Mouse (Mus musculus): ENCODE data around the gene Olig3. TPM values are rescaled to one million over a fixed set of nuclear protein-coding genes. Genes with fewer than 3 reads are reported as not detected.

Olig3 gene
- polyA plus RNA-seq, 1 experiment from 2014 or later, result not detected

DNA sequence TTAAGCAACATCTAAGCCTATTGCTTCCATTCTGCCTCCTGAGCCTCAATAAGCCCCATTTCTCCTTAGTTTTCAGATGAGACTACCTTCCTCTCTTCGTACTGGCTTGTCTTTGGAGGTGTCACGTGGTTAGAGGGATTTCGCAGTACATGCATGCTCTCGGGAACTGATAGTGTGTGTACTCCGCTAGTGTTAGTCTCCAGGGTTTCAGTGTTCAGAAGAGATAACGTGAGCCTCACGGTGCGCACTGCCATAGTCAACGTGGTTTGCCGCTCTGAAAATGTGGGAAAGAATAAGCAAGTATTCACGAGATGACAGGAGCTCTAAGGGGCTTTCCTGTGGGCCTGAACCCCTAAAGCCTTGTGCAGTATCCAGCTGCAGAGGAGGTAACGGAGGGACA lies 41.1 kb downstream of the Olig3 start:
- Histone ChIP-seq H3K4me1 (no peaks in the 10 kb centered on the region), H3K4me3 (no peak overlapping the region), H3K36me3 (no peaks in the 10 kb centered on the region), H3K27ac (no peak overlapping the region), H3K9ac (no peak overlapping the region), H3K9me3 (no peaks in the 10 kb centered on the region), H3K27me3 (peaks cover 43% of the 10 kb centered on the region), H3K4me2 (no peak overlapping the region)
- 83% methylated on average over 12 of the region's 12 CpGs for WGBS
- ATAC-seq (ENCODE audit: borderline replicate concordance, extremely low read depth, low FRiP score, low TSS enrichment), result no peak

DNA sequence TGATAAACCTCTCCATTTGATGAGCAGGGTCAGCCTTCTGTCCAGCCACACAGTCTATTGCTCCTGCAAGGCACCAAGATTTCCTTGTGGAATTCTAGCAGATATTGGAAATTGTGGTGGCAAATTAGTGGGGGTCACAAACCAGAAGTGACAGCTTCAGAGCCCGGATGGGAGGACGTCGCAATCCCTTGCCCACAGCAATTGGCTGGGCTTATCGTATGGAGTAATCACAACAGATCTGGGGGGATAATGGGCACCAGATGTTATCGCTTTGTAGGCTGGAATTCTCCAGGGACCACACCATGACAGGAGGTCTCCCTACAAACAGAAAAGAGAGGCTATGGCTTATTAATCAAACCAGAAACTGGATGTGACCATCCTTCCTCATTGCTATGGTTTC lies 44.8 kb downstream of the Olig3 start:
- H3K27ac ChIP-seq, result no peak overlapping the region
- peaks cover 52% of the 10 kb centered on the region for H3K27me3 ChIP-seq
- no peaks in the 10 kb centered on the region for H3K36me3 ChIP-seq
- no peaks in the 10 kb centered on the region for H3K9me3 ChIP-seq
- H3K4me3 ChIP-seq, result no peak overlapping the region
- ATAC-seq (ENCODE audit: borderline replicate concordance, extremely low read depth, low FRiP score, low TSS enrichment), result no peak
- no peak overlapping the region for H3K9ac ChIP-seq
- no peak overlapping the region for H3K4me2 ChIP-seq
- no peaks in the 10 kb centered on the region for H3K4me1 ChIP-seq
- 31% methylated on average over 5 of the region's 5 CpGs for WGBS

DNA sequence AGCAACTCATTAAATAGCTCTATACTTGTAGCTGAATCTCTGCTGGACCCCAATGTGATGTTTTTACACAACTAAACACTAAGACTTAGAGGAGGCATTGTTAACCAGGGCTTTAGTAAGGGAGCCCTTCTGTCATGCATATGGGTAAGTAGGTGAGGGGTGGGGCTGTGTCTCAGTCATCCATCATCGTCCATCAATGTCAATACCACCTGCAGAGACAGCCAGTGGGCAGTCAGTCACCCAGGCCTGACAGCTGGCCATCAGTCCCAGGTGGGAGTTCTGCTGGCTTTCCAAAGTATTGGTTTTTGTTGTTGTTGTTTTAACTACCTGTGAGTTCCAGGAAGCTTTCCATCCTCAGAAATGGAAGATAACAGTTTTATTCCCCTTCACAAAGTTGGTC lies 48.1 kb downstream of the Olig3 start:
- no peak overlapping the region for H3K4me2 ChIP-seq
- no peaks in the 10 kb centered on the region for H3K4me1 ChIP-seq
- no peak overlapping the region for H3K27ac ChIP-seq
- H3K4me3 ChIP-seq, result no peak overlapping the region
- 24% methylated on average over 1 of the region's 1 CpGs for WGBS
- ATAC-seq (ENCODE audit: borderline replicate concordance, extremely low read depth, low FRiP score, low TSS enrichment), result no peak
- H3K27me3 ChIP-seq, result peaks cover 50% of the 10 kb centered on the region
- H3K36me3 ChIP-seq, result no peaks in the 10 kb centered on the region
- no peak overlapping the region for H3K9ac ChIP-seq
- no peaks in the 10 kb centered on the region for H3K9me3 ChIP-seq

DNA sequence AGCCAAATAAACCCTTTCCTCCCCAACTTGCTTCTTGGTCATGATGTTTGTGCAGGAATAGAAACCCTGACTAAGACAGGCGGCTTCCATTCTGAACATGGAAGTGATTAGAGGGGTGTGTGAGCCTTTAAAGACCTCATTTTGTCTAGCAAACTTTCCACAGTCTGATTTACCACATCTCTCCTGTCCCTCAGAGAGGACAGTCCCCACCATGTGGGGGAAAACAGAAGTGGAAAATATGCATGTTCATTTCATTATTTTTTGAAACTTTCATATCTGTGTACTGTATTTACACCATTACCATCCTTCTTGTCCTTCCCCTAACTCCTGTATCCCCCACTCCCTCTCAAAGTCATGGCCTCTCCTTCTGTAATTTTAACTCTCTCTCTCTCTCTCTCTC lies 49.6 kb downstream of the Olig3 start:
- Histone ChIP-seq H3K4me1 (no peaks in the 10 kb centered on the region), H3K36me3 (no peaks in the 10 kb centered on the region), H3K27ac (no peak overlapping the region), H3K9ac (no peak overlapping the region), H3K27me3 (peaks cover 57% of the 10 kb centered on the region), H3K4me2 (no peak overlapping the region), H3K9me3 (no peaks in the 10 kb centered on the region), H3K4me3 (no peak overlapping the region)
- WGBS, result 81% methylated on average over 1 of the region's 1 CpGs
- ATAC-seq (ENCODE audit: borderline replicate concordance, extremely low read depth, low FRiP score, low TSS enrichment), result no peak

DNA sequence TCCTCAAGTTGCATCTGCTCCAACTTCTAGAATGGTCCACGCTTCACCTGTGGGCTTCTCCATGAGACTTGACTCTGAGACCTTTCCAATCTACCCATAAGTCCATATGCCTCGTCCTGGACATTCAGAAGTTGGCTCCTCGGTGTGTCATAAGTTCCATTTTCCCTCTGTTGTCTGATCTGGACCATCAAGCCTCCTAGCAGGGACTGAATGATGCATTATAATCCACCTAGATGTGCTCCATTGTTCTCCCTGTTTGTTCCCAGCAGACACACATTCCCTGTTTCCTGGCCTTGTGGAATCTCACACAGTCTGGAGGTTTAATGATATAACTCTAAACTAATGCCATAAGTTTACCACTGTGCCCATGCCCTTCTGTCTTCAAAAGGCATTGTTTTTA lies 50.8 kb downstream of the Olig3 start:
- 84% methylated on average over 3 of the region's 3 CpGs for WGBS
- Histone ChIP-seq H3K27ac (no peak overlapping the region), H3K9me3 (no peaks in the 10 kb centered on the region), H3K4me1 (no peaks in the 10 kb centered on the region), H3K9ac (no peak overlapping the region), H3K4me3 (no peak overlapping the region), H3K4me2 (no peak overlapping the region), H3K27me3 (peaks cover 60% of the 10 kb centered on the region), H3K36me3 (no peaks in the 10 kb centered on the region)
- no peak for ATAC-seq (ENCODE audit: borderline replicate concordance, extremely low read depth, low FRiP score, low TSS enrichment)

Other genes starting within 250 kb of the Olig3 start
- 73.0 and 77.3 TPM in 2 replicates for gene Ifngr1, start 235.4 kb downstream of the Olig3 start, polyA plus RNA-seq (2015; fragmentation: Nextera tagmentation; extraction: Ambion mirVana)

Measured in lung, embryonic 15.5 days (tissue).